Comparison of ENCODE assay signal across 14 mouse cellular contexts in the genomic region with DNA sequence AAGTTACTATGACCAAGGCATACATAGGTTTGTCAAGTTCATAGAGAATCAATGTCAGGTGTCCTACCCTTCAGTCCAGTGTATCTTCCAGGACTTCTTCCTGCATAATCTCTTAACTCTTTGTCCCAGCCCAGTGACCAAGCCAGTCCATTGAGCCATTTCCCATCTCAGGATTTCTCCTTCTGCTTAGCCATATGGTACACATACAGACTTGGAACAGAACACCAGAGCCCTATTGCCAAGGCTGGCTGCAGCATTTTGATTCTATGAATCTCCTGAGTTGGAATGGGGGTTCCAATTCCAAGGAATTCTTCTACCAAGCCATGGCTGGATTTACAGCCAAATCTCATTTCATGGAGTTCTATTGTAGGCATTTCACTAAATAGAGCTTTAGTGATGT.
"Had no signal": no experiment of that assay in that cellular context is flagged by ENCODE, and none has a peak within 500 bp of the region (broad histone marks: within the 10 kb centered on the region; RNA-seq: fewer than 3 reads in every experiment).

No protein-coding gene starts in this region.

- H3K4me2 ChIP-seq: limb, embryonic 12.5 days; liver, embryonic 13.5 days; lung, embryonic 15.5 days; midbrain, embryonic 13.5 days had no signal

- H3K4me1 ChIP-seq: midbrain, embryonic 13.5 days had no signal

- H3K4me3 ChIP-seq: limb, embryonic 12.5 days; liver, embryonic 13.5 days; lung, embryonic 15.5 days; megakaryocyte, embryonic 14.5 days; midbrain, embryonic 13.5 days had no signal

- H3K9me3 ChIP-seq: limb, embryonic 12.5 days; liver, embryonic 13.5 days; lung, embryonic 15.5 days; megakaryocyte, embryonic 14.5 days; midbrain, embryonic 13.5 days had no signal

- H3K36me3 ChIP-seq: limb, embryonic 12.5 days; liver, embryonic 13.5 days; lung, embryonic 15.5 days; midbrain, embryonic 13.5 days had no signal

- ATAC-seq: liver, postnatal 0 days; midbrain, embryonic 13.5 days had no signal

- H3K27me3 ChIP-seq: limb, embryonic 12.5 days; liver, embryonic 13.5 days; lung, embryonic 15.5 days; midbrain, embryonic 13.5 days had no signal

- H3K9ac ChIP-seq: limb, embryonic 12.5 days; liver, embryonic 13.5 days; liver, postnatal 0 days; lung, embryonic 15.5 days; midbrain, embryonic 13.5 days had no signal

- H3K27ac ChIP-seq: kidney, postnatal 0 days; limb, embryonic 12.5 days; liver, embryonic 13.5 days; lung, embryonic 15.5 days; macrophage; midbrain, embryonic 13.5 days; stomach, postnatal 0 days had no signal

- DNase-seq: kidney, postnatal 36 days; liver; liver, embryonic 13.5 days; liver, postnatal 0 days; lung, postnatal 14 days; right cerebral cortex, postnatal 14 days; thymus, postnatal 4 days had no signal
